Mouse (Mus musculus): ENCODE results near the gene Cxcl5.

Gene Cxcl5

DNA sequence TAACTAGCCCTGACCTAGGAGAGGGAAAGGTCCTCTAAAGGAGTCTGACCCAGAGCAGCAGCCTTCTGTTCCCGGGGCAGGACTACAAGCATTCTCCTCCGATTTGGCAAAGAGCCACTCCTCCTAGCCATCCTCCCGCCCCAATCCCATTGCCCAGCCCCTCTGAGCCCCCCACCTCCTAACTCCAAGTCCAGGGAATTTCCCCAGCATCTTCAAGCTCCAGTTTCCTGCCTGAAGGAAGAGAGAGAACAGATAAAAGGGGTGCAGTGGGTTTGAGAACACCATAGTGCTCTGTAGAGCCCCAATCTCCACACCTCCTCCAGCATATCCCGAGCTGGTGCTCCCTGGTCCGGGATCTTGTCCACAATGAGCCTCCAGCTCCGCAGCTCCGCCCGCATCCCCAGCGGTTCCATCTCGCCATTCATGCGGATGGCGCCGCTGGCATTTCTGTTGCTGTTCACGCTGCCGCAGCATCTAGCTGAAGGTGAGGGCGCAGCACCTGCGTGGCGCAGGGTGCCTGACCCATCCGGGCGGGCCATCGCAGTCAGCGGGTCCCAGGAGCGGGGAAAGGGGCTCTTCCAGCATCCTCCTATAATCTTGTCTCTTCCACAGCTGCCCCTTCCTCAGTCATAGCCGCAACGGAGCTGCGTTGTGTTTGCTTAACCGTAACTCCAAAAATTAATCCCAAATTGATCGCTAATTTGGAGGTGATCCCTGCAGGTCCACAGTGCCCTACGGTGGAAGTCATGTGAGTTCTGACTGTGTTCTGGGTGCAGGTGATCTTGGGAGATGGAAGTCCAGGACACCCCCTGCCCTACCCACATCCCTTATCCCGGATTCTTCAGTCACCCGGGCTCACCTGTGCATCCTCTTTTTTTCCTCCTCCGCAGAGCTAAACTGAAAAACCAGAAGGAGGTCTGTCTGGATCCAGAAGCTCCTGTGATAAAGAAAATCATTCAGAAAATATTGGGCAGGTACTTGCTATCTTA, at the start of gene Cxcl5:
Gene Cxcl5 (plus strand): TSS at position 284 of the 989 bp plus-strand sequence.
- DNase-seq, result peak; percentile 20 to 36

DNA sequence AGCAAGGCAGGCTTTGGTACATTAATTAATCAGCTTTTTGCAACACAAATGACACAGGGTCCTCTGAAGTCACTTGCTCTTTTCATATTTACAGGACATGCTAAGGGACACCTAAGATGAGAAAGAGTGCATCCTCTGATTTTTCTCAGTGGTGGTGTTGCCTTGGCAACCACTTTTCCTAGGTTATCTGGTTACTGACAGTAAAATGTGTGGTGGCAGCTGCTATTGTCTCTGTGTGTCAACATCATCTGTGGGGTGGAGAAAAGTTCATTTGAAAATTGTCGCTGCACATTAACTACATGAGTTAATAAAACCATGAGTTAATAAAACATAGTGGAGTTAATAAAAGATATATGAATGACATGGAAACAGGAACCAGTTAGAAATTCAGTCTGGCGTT, 47.8 kb upstream of the Cxcl5 start:
- no peak for DNase-seq

DNA sequence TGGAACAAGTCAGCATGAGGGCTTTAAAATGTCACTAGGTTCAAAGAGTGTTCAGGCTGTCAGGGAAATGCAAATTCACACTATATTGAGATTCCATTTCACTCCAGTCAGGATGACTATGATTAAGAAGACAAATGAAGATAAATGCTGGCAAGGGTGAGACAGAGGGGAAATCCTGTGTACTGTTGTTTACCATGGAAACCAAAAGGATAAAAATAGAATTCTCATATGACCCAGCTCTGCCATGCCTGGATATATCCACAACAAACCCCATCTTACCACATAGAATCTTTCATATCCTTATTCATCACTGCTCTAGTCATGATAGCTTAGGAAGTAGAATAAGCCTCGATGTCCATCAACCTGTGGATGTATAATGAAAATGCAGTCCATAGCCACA, 41.2 kb upstream of the Cxcl5 start:
- no peak for DNase-seq

DNA sequence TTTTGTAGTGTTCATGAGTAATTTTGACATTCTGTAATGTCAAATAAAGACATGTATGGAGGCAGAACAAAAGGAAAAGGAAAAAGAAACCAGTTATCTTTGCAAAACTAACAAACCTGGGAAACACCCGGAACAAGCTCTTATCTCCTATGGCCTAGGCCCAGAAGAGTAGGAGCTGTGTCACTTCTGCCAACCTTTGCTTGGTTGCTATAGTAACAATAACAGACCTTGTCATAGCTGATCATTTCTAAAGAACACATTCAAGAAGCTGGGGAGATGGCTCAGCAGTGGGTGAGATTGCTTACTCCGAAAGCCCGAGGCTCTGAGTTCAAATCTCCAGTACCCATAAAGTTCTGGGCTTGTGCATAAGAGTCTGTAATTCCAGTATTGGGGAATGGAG, 36.5 kb upstream of the Cxcl5 start:
- DNase-seq, result no peak

DNA sequence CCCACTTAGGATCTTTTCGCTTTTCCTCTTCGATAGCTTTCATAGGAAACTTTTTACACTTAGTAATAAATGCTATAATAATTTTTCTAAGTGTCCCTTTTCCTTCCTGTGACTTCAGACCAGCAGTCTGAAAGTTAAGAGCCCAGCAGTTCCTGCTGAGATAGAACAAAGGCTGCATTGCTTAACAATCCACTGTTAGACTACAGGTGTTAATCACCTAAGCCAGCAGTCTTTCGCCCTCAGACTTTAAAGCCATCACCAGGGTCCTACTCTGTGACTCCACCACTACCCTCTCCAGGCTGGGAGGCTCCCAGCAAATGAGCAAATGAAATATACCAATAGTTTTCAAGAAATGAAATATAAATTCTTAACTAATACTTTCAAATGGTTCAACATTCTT, 30.9 kb upstream of the Cxcl5 start:
- DNase-seq, result no peak

DNA sequence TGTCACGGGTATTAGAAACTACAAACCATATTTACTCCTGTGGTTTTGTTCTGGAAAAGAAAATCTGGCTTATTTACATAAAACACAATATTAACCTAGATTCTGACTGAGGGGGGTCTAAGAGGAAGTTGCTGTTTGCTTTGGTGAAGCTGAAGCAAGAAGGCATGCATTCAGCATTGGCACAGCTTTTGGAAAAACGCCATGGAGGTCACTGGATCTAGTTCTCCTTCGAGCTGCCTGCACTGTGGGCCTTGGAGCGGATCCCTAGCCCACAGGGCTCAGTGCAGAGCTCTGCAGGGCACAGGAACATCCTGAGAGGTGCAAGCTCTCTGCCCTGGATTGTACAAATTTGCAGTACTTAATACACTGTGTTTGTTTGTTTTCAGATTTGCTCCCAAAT, 27.7 kb upstream of the Cxcl5 start:
- peak; percentile 25 to 36 for DNase-seq

DNA sequence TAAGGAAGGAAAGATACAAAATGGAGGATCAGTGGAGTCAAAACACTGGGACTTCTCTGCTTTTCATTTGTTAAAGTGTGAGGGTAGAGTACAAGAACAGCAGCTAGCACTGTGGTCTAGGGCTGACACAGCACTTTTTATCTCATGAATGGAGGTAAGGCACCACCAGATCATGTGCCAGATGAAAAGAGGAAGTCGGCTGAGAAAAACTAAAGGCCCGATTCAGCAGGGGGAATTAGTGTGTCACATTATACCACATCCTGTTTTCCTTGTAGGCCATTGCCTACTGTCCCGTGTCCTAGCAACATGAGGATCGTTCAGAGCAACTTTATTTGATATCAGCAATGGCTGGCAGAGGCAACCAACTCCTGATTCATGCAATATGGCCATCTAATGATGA, 17.1 kb upstream of the Cxcl5 start:
- DNase-seq, result no peak

DNA sequence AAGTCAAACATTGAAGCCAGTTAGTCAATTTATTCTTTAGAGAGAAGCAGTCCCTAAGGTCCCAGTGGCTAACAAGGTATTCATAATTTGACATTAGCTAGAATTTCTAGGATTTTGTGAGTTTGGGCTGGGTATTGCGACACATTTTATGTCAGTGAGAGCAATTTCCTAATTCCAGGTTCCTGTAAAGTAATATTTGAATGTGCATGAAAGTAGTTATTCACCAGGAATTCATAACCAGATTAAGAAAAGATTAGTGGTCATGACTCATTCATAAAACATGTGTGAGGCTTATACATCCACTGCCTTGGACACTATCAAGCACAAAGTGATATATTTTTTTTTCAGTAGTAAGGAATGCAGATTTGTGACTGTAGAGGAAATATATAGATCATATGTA, 5.2 kb upstream of the Cxcl5 start:
- no peak for DNase-seq

DNA sequence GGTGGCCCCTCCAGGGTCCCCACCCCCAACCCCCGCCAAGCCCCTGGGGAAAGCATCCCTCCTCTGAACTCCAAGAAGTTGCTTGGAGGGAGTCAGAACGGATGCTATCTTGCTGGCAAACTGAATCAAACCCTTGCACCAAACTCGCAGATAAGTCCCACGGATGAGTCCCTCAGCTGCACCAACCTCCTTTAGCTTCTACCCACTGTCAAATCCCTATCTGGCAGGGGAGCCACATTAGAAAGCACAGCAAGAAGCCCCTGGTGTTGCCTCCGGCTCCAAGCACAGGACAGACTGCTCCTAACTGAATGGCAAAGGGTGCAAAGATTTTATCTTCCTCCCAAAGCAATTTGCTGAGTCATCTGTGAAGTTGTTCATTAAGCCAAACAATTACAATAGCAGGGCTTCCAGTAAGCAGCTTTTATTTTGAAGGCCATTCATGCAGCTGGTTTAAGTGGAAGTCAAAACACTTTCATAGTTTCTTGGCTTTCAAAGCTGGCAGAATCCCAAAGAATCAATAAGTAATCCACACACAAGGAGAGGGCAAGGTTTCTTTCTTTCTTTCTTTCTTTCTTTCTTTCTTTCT, 1.0 kb upstream of the Cxcl5 start:
- peak; percentile 11 to 39 for DNase-seq

DNA sequence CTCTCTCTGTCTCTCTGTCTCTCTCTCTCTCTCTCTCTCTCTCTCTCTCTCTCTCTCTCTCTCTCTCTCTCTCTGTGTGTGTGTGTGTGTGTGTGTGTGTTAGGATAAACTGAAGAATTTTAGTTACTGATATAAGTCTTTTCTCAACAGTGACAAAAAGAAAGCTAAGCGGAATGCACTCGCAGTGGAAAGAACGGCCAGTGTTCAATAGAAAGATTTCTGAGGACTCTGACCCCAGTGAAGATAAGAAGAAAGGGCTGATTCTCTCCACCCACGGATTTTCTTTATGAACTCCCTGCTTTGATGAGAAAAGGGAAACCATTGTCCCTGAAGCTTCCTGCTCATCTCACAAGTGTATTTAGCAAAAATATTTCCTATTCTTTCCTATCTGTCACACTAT, 1.1 kb downstream of the Cxcl5 start:
- DNase-seq, result no peak

DNA sequence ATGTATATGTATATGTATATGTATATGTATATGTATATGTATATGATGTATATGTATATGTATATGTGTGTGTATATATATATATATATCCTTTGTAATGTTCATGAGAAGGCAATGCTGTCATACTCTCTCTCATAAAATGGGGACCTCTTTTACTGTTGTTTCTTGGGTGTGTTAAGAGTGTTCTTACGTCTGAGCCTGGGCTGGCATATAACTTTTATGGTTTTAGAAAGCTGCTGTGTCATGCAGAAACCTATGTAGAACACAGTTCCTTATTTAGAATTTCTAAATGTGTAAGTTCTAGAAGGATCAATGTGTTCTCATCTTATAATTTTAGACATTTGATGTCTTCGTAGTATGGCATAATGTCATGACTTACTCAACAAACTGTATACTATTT, 1.7 kb downstream of the Cxcl5 start:
- DNase-seq, result no peak

DNA sequence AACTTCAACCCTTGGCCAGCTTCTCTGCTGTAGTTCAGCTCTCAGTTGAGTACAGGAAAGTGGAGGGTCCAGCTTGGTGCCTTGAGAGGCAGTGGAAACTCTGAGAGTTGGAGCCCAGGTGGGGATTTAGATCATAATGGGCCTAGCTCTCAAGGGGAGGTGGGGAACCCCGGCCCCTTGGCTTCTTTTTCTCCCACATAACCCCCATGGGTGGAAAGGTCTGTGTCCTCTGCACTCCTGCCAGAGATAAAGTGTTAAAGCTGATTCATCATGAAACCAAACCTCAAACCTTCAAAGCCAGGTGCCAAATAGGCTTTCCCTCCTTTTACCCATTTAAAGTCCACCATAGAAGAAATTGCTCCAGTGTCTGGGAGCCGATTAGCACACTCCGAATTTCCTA, 2.7 kb downstream of the Cxcl5 start:
- no peak for DNase-seq

DNA sequence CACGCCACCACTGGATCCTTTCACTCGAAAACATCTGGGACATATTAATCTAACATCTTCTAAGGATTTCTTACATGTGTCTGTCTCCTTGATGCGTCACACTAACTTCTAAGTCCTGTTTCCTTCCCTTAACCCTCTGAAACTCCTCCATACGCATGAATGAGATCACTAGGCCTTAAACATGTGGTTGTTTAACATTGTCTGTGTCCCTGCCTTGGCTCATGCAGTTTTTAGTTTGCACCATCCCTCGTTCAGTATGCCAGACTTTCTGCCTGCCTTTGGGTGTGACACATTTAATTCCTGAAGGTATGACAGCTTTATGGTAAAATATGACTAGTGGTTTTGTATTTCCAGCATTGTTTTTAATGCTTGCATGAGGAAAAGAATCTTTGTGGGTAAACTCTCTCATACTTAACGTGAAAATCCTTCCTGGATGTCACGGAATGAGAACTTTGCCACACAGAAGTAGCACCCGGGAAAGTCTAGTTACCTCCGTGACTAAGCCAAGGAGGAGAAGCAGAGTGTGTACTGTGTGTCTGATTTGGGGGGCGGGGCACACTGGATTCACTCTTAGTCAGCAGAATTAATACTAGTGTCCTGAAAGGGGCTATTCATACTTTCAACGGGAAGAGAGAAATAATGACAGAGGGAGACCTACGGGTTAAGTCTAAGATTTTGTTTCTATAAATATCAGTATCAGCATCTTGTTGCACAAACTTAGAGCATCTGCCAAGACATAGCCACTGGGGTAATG, 4.9 kb downstream of the Cxcl5 start:
- no peak for DNase-seq

DNA sequence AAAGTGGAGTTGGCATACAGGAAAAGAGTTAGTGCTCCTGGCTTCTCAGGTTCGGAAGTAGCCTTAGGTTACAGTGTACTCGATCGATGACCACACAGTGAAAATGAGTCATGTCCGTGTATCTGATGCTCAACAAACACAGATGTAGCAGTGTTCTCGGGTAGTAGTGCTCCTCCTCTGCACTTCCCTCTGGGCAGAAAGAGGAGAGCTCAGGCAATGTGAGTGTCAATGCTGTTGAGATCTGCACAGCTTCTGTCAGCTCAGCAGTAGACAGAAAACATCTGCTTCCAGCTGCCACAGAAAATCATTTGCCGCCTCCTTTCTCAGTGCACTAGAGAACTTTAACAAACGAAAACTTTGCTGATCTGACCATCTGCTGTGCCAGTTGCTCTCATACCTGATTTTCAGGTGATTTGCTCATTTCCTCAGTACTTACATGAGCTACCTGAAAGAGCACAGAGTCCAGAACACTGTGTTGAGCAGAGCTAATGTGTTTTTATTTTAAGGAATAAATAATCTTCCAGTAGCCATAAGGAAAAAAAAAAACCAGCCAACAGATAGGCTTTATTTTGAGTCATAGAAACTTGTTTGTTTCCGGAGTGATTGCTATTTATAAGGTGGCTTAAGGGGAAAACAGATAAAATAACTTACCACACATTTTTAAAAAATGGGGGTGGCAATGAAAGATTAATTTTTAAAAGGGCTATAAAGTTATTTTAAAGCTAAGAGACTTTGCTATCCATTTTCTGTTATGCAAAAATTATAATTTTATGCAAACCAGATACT, 6.9 kb downstream of the Cxcl5 start:
- no peak for DNase-seq

DNA sequence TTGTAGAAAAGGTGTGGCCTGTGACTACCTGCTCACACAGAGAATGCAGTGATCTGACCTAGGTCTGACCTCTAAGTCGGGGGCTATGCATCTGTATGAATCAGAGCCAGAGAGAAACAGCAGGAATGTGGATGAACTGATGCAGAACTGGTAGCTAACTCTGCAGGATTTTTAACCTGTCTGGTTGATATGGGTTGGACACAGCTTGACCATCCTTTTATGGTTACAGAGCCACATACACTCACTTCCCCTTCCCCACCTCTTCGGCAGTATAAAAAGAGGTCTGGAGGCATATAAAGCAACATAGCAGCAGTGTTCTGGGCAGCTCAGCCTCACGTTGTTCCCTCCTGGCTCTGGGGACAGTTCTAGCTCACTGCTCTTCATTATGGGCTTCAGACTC, 9.1 kb downstream of the Cxcl5 start, which contains the start of gene Ppbp:
Gene Ppbp (plus strand): TSS at position 301 of the 400 bp plus-strand sequence.
- no peak for DNase-seq

DNA sequence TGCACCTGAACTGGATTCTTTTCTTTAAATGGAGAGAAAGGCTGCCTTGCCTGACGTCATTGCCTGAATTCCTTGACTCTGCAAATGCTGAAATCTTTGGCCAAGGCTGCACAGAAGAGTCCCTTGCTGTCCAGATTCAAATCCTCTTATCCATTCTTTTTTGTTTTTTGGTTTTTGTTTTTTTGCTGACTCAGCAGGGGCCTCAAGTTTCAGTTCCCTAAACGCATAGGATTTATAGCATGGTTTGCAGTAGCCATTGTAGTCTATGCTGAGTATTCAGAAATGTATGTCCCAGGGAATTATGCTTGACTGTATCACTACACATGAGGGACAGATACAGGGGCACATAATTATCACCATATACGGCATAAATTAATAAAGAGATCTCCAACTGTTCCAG, 12.2 kb downstream of the Cxcl5 start:
- no peak for DNase-seq

DNA sequence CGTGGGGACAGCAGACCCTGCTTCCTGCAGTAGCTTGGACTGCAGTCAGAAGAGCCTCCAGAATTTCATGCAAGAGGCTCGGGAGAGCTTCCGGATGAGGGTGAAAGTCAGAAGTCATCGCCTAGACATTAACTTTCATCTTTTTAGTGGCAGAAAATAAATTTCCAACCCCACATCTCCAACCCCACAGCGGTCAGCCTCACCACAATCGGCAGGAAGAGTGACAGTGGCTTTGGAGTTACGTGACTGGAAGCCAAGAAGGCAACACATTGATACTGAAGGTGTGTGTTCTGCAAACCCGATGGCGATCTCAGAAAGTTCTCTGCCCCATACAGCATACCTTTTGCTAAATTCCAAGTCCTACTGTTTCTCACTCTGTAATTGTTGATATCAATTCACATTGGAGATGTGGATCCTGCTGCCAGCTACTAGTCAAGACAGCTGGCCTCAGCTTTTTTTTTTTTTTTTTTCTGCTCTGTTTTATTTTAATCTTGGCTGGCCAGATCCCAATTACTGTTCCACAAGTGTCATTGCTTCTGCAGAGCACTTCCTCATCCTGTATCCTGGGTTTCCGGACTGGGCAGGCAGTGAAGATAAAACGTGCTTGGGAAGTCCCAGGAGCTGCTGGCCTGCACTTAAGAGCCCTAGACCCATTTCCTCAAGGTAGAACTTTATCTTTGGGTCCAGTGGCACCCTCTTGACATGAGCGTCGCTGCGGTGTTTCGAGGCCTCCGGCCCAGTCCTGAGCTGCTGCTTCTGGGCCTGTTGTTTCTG, 12.9 kb downstream of the Cxcl5 start, which contains the start of gene Pf4:
Gene Pf4 (plus strand): TSS at position 556 of the 774 bp plus-strand sequence.
- DNase-seq, result peak; percentile 56 to 77

DNA sequence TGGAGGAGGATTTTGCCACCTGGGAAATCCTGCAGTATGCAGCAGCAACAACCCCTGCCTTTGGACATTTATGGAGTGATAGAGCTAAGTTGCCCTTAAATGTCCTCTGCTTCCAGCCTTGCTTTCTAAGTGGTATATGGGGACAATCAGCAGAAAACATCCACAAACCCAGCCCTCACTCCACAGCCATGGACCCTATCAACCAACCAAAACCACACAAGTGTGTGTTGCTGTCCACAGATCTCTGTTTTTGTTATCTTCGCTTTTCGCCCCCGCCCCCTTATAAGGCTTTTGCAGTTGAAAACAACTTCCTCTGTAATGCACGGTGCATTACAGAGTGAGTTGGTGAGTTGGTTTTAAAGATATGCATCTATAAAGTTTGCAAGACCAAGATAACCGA, 16.4 kb downstream of the Cxcl5 start:
- DNase-seq, result no peak

DNA sequence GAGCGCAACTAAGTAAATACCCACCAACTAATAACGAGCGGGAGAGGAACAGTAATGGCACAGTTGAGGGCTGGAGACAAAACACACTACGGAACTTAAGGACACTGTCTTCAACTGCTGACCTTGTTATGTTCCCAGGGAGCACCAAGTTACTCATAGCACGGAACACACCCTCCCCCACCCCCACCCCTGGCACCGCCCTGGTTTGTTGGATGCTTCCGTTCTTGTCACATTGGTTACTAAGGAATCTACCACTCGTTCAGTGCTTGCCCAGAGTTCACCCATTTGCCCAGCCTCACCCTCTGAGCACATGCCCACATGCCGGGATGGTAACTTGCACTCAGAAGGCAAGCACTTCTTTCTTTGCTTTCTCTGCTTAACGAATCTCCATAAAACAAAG, 18.5 kb downstream of the Cxcl5 start:
- no peak for DNase-seq

DNA sequence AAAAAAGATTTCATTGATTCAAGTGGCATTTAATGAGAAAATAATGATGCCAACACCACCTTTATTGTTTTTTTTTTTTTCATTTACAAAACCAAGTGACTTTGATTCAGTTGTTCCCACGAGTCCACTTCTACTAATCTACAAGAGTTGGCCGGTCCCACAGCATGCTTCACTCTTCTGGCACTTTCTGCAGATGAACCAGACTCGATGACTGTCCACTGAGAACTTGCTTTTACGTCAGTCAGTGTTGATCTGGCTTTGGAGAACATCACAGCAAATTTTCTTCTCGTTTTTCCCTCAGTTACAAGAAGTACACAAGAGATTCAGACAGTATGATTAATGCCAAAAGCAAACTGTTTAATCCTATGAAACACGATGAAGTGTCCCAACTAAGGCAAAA, 19.7 kb downstream of the Cxcl5 start:
- DNase-seq, result no peak

DNA sequence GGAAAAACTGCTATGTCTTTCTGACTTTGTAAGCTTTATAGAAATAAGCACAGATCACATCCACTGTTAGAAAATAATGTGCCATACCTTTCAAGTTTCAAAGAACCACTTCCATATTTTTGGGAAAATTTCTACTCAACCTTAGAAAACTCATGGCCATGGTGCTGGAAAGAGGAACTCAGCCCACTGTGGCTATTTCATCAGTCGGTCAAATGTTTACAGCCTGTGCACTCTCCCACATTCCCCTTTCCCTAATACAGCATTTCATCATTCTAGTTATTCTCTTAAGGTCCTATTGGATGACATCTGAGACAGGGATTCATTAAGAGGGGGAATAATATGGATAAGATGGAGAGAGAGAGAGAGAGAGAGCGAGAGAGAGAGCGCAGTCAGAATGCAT, 24.5 kb downstream of the Cxcl5 start:
- no peak for DNase-seq
